Mouse (Mus musculus): ENCODE data around the gene Anks1b.

DNA sequence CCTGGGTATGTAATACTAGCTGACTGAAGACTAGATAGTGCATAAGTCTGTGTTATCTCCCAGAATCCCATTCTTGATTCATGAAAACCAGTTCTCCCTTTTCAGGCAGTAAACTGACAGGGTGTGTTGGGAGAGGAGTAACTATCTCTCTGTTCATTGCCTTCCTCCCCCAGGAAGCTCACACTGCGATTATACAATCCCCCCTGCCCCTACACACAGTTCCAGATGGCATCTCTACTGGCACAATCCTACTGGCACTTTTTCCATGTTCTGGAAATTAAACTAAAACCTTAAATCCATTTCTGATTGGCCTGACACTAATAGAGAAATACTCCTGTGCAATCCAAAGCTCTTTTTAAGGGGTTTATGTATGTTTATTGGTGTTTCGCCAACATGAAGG lies 951.4 kb downstream of the Anks1b start:
- TF ChIP-seq CTCF (IDR thresholded peaks at IDR 0.05) (no peak), EP300 (IDR thresholded peaks at IDR 0.05) (no peak)

All from lung, postnatal 0 days (tissue).